Mouse (Mus musculus) G1E (cell line): ENCODE measurements around the gene Skp2.

Experiments used
- CTCF ChIP-seq: IDR thresholded peaks from 2 replicates; pipeline ENCODE4 v1.5.1; 2012; ENCODE audit warnings: low read depth, low read length, inconsistent platforms, mixed read lengths
- GATA1 ChIP-seq: IDR thresholded peaks from 2 replicates; pipeline ENCODE4 v1.6.1; 2012; ENCODE audit warnings: borderline replicate concordance, low read length, inconsistent platforms, mixed read lengths
- GATA2 ChIP-seq: IDR thresholded peaks from 2 replicates; pipeline ENCODE4 v1.6.1; 2012; ENCODE audit warnings: low read depth, low read length, inconsistent platforms, borderline replicate concordance
- POLR2AphosphoS5 ChIP-seq: IDR thresholded peaks from 2 replicates; pipeline ENCODE4 v1.6.1; 2012; ENCODE audit warnings: low read depth, low read length, inconsistent platforms; ENCODE audit not compliant: insufficient replicate concordance
- TAL1 ChIP-seq: conservative IDR thresholded peaks from 2 replicates; pipeline ENCODE4 v1.6.1; 2012; ENCODE audit warnings: low read depth, low read length, inconsistent platforms, mixed read lengths

- TF ChIP-seq CTCF (no peak), POLR2AphosphoS5 (no peak), GATA1 (no peak), TAL1 (no peak), GATA2 (no peak)
These were observed 28.8 kb upstream of the Skp2 start for GRCm38 (mm10) chr15:9183995-9184394.
